Mouse (Mus musculus): ENCODE data around the gene Kctd10. TPM values are rescaled to one million over a fixed set of nuclear protein-coding genes. Genes with fewer than 3 reads are reported as not detected.

Gene Kctd10
- polyA plus RNA-seq (2012; rRNA removed; ENCODE audit: low replicate concordance), result 75.2 and 92.5 TPM in 2 replicates

DNA sequence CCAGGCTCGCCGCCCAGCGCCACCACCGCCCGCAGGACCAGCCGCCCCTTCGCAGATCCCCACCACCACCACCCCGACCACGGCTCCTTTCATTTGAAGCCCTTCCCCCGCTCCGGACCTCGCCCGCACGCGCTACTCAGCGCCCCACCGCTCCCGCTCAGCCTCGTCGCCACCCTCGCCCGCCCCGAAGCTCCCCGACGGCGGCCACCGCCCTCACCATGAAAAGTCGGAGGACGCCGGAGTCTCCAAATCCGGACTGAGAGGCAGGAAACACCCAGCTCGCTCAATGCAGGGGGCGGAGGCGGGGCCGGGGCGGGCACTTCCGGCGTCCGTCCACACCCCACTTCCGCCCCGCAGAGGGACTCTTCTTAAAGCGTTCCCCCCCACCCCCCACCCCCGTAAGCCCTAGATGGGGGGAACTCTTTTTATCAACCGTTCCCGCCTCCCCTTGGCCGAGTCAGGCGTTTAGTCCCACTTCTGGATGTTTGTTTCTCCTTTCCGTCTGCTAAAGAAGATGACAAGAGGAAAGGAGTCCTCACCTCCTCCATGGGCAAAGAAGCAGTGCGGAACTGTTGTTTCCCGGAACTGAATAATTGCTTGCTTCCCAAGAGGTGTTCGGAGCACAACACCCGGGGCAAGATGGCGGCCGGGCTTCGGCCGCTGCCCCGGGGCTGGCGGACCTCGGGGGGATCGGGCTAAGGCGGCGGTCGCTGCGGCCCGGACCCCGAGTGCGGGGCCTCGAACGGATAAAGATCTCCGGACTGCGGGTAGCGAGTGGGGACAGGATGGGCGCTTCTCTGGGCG is at the start of gene Kctd10, which contains the start of gene Ube3b:
Gene Kctd10 (minus strand): TSS at position 300 of the 804 bp plus-strand sequence.
Gene Ube3b (plus strand): TSS at position 399 of the 804 bp plus-strand sequence.

Other genes with a start within 250 kb of the Kctd10 start
- 131 and 132 TPM in 2 replicates for gene Acacb, start 234.0 kb downstream of the Kctd10 start, polyA plus RNA-seq (2012; rRNA removed; ENCODE audit: low replicate concordance)
- gene Foxn4, start 106.7 kb downstream of the Kctd10 start, polyA plus RNA-seq (2012; rRNA removed; ENCODE audit: low replicate concordance), result not detected in 2 replicates
- gene Myo1h, start 91.3 kb downstream of the Kctd10 start, polyA plus RNA-seq (2012; rRNA removed; ENCODE audit: low replicate concordance), result 0.26 and 0.29 TPM in 2 replicates
- gene Ube3b, start 99 bp upstream of the Kctd10 start, polyA plus RNA-seq (2012; rRNA removed; ENCODE audit: low replicate concordance), result 77.4 and 103 TPM in 2 replicates
- gene Mmab, start 63.6 kb upstream of the Kctd10 start, polyA plus RNA-seq (2012; rRNA removed; ENCODE audit: low replicate concordance), result 19.7 and 28.0 TPM in 2 replicates
- gene Mvk, start 63.8 kb upstream of the Kctd10 start, polyA plus RNA-seq (2012; rRNA removed; ENCODE audit: low replicate concordance), result 37.0 and 54.1 TPM in 2 replicates
- gene Fam222a, start 187.5 kb upstream of the Kctd10 start, polyA plus RNA-seq (2012; rRNA removed; ENCODE audit: low replicate concordance), result 2.7 and 4.3 TPM in 2 replicates